ENCODE assay signal across 8 mouse cellular contexts in genomic region chr2:32084111-32084871, GRCm38 (mm10). TPM values are rescaled to one million over a fixed set of nuclear protein-coding genes. Genes with fewer than 3 reads are reported as not detected.
A peak's percentile ranks its signal among the peaks of the same experiment; 100 is the strongest.
DNase-seq lines count a peak whose midpoint lies in the region; ATAC-seq and TF ChIP-seq lines count a peak whose summit lies in the region.

Gene Fam78a (minus strand): TSS chr2:32084857.

- no peak for TF ChIP-seq CTCF in intestine, postnatal 0 days (IDR thresholded peaks at IDR 0.05; ENCODE audit: low read depth)

- peak within 1 kb of the TSS; percentile 43 for H3K9ac ChIP-seq in lung, embryonic 15.5 days
- H3K9ac ChIP-seq in intestine, postnatal 0 days (ENCODE audit: low read depth, low read length), result peak within 1 kb of the TSS; percentile 67
- peak within 1 kb of the TSS; percentile 53 for H3K9ac ChIP-seq in midbrain, embryonic 12.5 days (replicated peaks)

- H3K27me3 ChIP-seq in lung, embryonic 15.5 days, result peaks cover 59% of the 10 kb centered on the region
- peaks cover 35% of the 10 kb centered on the region for H3K27me3 ChIP-seq in intestine, postnatal 0 days (replicated peaks; ENCODE audit: control insufficient read depth, insufficient read depth, low read length)
- peaks cover 96% of the 10 kb centered on the region for H3K27me3 ChIP-seq in midbrain, embryonic 12.5 days

- H3K9me3 ChIP-seq in lung, embryonic 15.5 days, result no peaks in the 10 kb centered on the region
- H3K9me3 ChIP-seq in intestine, postnatal 0 days (ENCODE audit: control insufficient read depth), result no peaks in the 10 kb centered on the region
- H3K9me3 ChIP-seq in midbrain, embryonic 12.5 days, result no peaks in the 10 kb centered on the region

- DNase-seq in lung, postnatal 10 days, result no peak
- peak; percentile 78 for DNase-seq in embryo, embryonic 10.5 days (ENCODE audit: low spot score)
- peak; percentile 47 to 50 for DNase-seq in spleen, postnatal 14 days (ENCODE audit: low spot score in 2 of 2)
- no peak for DNase-seq in natural killer cell, adult 2 months (ENCODE audit: low spot score in 2 of 2)

- peak within 1 kb of the TSS; percentile 99 for H3K4me2 ChIP-seq in lung, embryonic 15.5 days
- H3K4me2 ChIP-seq in intestine, postnatal 0 days (replicated peaks; ENCODE audit: low read depth), result peak within 1 kb of the TSS; percentile 99
- H3K4me2 ChIP-seq in midbrain, embryonic 12.5 days (replicated peaks), result peak within 1 kb of the TSS; percentile 97

- under 1% methylated on average over 68 of the region's 68 CpGs for WGBS in lung, embryonic 15.5 days
- WGBS in intestine, postnatal 0 days, result under 1% methylated on average over 58 of the region's 68 CpGs
- under 1% methylated on average over 66 of the region's 68 CpGs for WGBS in midbrain, embryonic 12.5 days

- peaks cover 34% of the 10 kb centered on the region for H3K4me1 ChIP-seq in lung, embryonic 15.5 days
- H3K4me1 ChIP-seq in intestine, postnatal 0 days (replicated peaks; ENCODE audit: control insufficient read depth, insufficient read depth, low read length), result no peaks in the 10 kb centered on the region
- peaks cover 30% of the 10 kb centered on the region for H3K4me1 ChIP-seq in midbrain, embryonic 12.5 days

- no peaks in the 10 kb centered on the region for H3K36me3 ChIP-seq in lung, embryonic 15.5 days
- no peaks in the 10 kb centered on the region for H3K36me3 ChIP-seq in intestine, postnatal 0 days (ENCODE audit: control insufficient read depth, insufficient read depth)
- H3K36me3 ChIP-seq in midbrain, embryonic 12.5 days, result no peaks in the 10 kb centered on the region

- ATAC-seq in lung, embryonic 15.5 days (ENCODE audit: borderline replicate concordance, extremely low read depth, low FRiP score, low TSS enrichment), result peak; percentile 71
- peak; percentile 47 for ATAC-seq in granulocyte monocyte progenitor cell, adult 5-6 weeks (replicated peaks; ENCODE audit: poor library complexity, severe bottlenecking)
- ATAC-seq in intestine, postnatal 0 days, result no peak
- ATAC-seq in midbrain, embryonic 12.5 days (ENCODE audit: low FRiP score, low read depth), result peak; percentile 77

- peak within 1 kb of the TSS; percentile 56 for H3K4me3 ChIP-seq in lung, embryonic 15.5 days
- peak within 1 kb of the TSS; percentile 65 for H3K4me3 ChIP-seq in intestine, postnatal 0 days (ENCODE audit: low read depth, low read length)
- H3K4me3 ChIP-seq in midbrain, embryonic 12.5 days, result peak within 1 kb of the TSS; percentile 63

- H3K27ac ChIP-seq in lung, embryonic 15.5 days, result no peak within 1 kb of the TSS; the same call in 1 of the 2 replicates
- H3K27ac ChIP-seq in intestine, postnatal 0 days (ENCODE audit: low read depth, low read length), result peak within 1 kb of the TSS; percentile 76; the same call in 1 of the 2 replicates
- no peak within 1 kb of the TSS; the same call in 1 of the 2 replicates for H3K27ac ChIP-seq in midbrain, embryonic 12.5 days (replicated peaks)

RNA-seq across cellular contexts. Expression of gene Fam78a, which starts in this region (rescaled TPM):
- polyA plus RNA-seq in lung, embryonic 15.5 days (2015; fragmentation: Nextera tagmentation; extraction: Ambion mirVana), result 4.6 and 5.8 TPM in 2 replicates
- total RNA-seq in granulocyte monocyte progenitor cell, adult 5-6 weeks (2014; fragmentation: Nextera tagmentation), result 10.9 and 11.9 TPM in 2 replicates
- 6.5 and 8.6 TPM in 2 replicates for total RNA-seq in granulocyte monocyte progenitor cell, adult 5-6 weeks (2017)
- polyA plus RNA-seq in intestine, postnatal 0 days (2015; fragmentation: Nextera tagmentation; extraction: Ambion mirVana), result 6.1 and 6.2 TPM in 2 replicates
- 0.79 and 0.97 TPM in 2 replicates for polyA plus RNA-seq in midbrain, embryonic 12.5 days (2016; fragmentation: Nextera tagmentation; extraction: Ambion mirVana)

Comparison
In these comparisons a context has a peak if more than half of its experiments do, and no peak if none do; other contexts are left out.
1. Peak in ATAC-seq, H3K4me3 ChIP-seq, H3K9ac ChIP-seq and H3K4me2 ChIP-seq in midbrain, embryonic 12.5 days; RNA of the gene not detected or under 1 TPM.
2. DNase-seq: peak in embryo, embryonic 10.5 days (single experiment) and spleen, postnatal 14 days (2 of 2); none in lung, postnatal 10 days (single experiment) and natural killer cell, adult 2 months (0 of 2).
3. Peak in every context shown above with its lines, with median percentiles within 50 percentile points of each other: H3K4me2 ChIP-seq, H3K4me3 ChIP-seq and H3K9ac ChIP-seq.